Mouse (Mus musculus) heart, adult 2 months (tissue): ENCODE data around the gene Ntf5.

Experiments used
- EP300 ChIP-seq: fragments of 200-500 bp; IDR thresholded peaks from 2 replicates; pipeline ENCODE4 v1.6.1; 2011; ENCODE audit warnings: low read depth, low read length, control low read depth; ENCODE audit not compliant: insufficient read depth
- POLR2A ChIP-seq: fragments of 200-500 bp; IDR thresholded peaks from 2 replicates; pipeline ENCODE4 v1.6.1; 2011; ENCODE audit warnings: mild to moderate bottlenecking, low read depth, low read length, control low read depth; ENCODE audit not compliant: insufficient read depth

DNA sequence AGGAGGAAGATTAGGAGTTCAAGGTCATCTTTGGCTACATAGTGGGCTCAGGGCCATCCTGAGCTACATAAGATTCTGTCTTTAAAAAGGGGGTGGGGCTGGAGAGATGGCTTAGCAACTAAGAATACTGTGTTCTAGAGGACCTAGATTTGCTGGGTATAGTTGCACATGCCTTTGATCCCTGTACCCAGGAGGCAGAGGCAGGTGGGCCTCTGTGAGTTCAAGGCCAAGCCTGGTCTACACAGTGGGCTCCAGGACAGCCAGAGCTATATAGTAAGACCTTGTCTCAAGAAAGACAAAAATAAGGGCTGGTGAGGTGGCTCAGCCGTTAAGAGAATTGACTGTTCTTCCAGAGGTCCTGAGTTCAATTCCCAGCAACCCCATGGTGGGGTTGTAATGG, 36.5 kb downstream of the Ntf5 start:
- TF ChIP-seq EP300 (no peak), POLR2A (no peak)
